8 mouse cellular contexts compared by ENCODE assay signal in genomic region chr7:28811228-28811627, GRCm38 (mm10). TPM values are rescaled to one million over a fixed set of nuclear protein-coding genes. Genes with fewer than 3 reads are reported as not detected.
A peak's percentile ranks its signal among the peaks of the same experiment; 100 is the strongest.
DNase-seq lines count a peak whose midpoint lies in the region; ATAC-seq and TF ChIP-seq lines count a peak whose summit lies in the region.

No protein-coding gene starts in this region.

- peaks cover 1 to 17% of the 10 kb centered on the region in 2 experiments; a peak in 3 of 4 replicates for H3K4me1 ChIP-seq in ES-E14 (ENCODE audit: control insufficient read depth in 2 of 2, insufficient read depth in 2 of 2, low read length in 2 of 2, poor library complexity in 1 of 2)
- H3K4me1 ChIP-seq in forebrain, embryonic 16.5 days (replicated peaks; ENCODE audit: control insufficient read depth, insufficient read depth, low read length): peaks cover 33% of the 10 kb centered on the region
- H3K4me1 ChIP-seq in hindbrain, embryonic 10.5 days (replicated peaks): peaks cover 63% of the 10 kb centered on the region

- peak; percentile 84 for DNase-seq in ES-E14 (ENCODE audit: low read depth, low spot score)
- peak; percentile 94 for DNase-seq in cerebellum, adult 11-12 months
- peak; percentile 93 for DNase-seq in hindbrain, embryonic 10.5 days (ENCODE audit: low spot score)
- DNase-seq in layer of hippocampus, postnatal 10 days (ENCODE audit: low spot score in 2 of 2): peak; percentile 93 to 95
- DNase-seq in lung, postnatal 10 days: peak; percentile 96
- DNase-seq in retina, embryonic 14.5 days (ENCODE audit: low spot score): peak; percentile 95
- DNase-seq in thymus, postnatal 36 days: peak; percentile 95 to 98

- H3K9me3 ChIP-seq in ES-E14 (ENCODE audit: control insufficient read depth, insufficient read depth, low read depth, low read length): no peaks in the 10 kb centered on the region
- no peaks in the 10 kb centered on the region for H3K9me3 ChIP-seq in forebrain, embryonic 16.5 days (ENCODE audit: control insufficient read depth, low read length)
- H3K9me3 ChIP-seq in hindbrain, embryonic 10.5 days: no peaks in the 10 kb centered on the region

- in situ Hi-C loops in ES-E14 (cut with MboI; ENCODE audit: low sequenced_read_pairs in 2 of 2, unreplicated experiment in 2 of 2): no loop called here

- H3K27me3 ChIP-seq in forebrain, embryonic 16.5 days (replicated peaks; ENCODE audit: control insufficient read depth, insufficient read depth, low read length): no peaks in the 10 kb centered on the region
- no peaks in the 10 kb centered on the region for H3K27me3 ChIP-seq in hindbrain, embryonic 10.5 days (ENCODE audit: insufficient read depth, poor library complexity, severe bottlenecking)

- peak overlapping the region; percentile 100 for H3K9ac ChIP-seq in ES-E14 (ENCODE audit: insufficient read depth, low read depth, low read length, poor library complexity, severe bottlenecking)
- H3K9ac ChIP-seq in forebrain, embryonic 16.5 days (replicated peaks; ENCODE audit: low read depth, low read length): peak overlapping the region; percentile 92

- WGBS in forebrain, embryonic 16.5 days: under 1% methylated on average over 39 of the region's 40 CpGs
- under 1% methylated on average over 40 of the region's 40 CpGs for WGBS in hindbrain, embryonic 10.5 days

- peak overlapping the region; percentile 74 to 96 for H3K4me3 ChIP-seq in ES-E14 (ENCODE audit: insufficient read depth in 1 of 2, low read depth in 1 of 2, low read length in 2 of 2, poor library complexity in 1 of 2, severe bottlenecking in 1 of 2)
- peak overlapping the region; percentile 92 for H3K4me3 ChIP-seq in forebrain, embryonic 16.5 days (replicated peaks; ENCODE audit: low read length)
- peak overlapping the region; percentile 87 for H3K4me3 ChIP-seq in hindbrain, embryonic 10.5 days

- peak overlapping the region; percentile 99 for H3K27ac ChIP-seq in ES-E14 (ENCODE audit: insufficient read depth, low read depth, low read length, poor library complexity, severe bottlenecking)
- peak overlapping the region; percentile 98 for H3K27ac ChIP-seq in forebrain, embryonic 16.5 days (ENCODE audit: low read length)
- H3K27ac ChIP-seq in hindbrain, embryonic 10.5 days: peak overlapping the region; percentile 100

- peak; percentile 19 for ATAC-seq in forebrain, embryonic 16.5 days

- H3K36me3 ChIP-seq in ES-E14 (ENCODE audit: control insufficient read depth, insufficient read depth, low read length, poor library complexity, severe bottlenecking): peaks cover 43% of the 10 kb centered on the region
- H3K36me3 ChIP-seq in forebrain, embryonic 16.5 days (ENCODE audit: control insufficient read depth, insufficient read depth): peaks cover 30% of the 10 kb centered on the region
- peaks cover 48% of the 10 kb centered on the region for H3K36me3 ChIP-seq in hindbrain, embryonic 10.5 days

- peak overlapping the region; percentile 94 for H3K4me2 ChIP-seq in forebrain, embryonic 16.5 days (ENCODE audit: low read length)

TF ChIP-seq in ES-E14, 5 proteins besides CTCF, POLR2A, EP300 and RAD21:
- TF ChIP-seq ZNF384 (IDR thresholded peaks at IDR 0.05; ENCODE audit: low read depth, low read length) (peak; percentile 96), ZC3H11A (IDR thresholded peaks at IDR 0.05; ENCODE audit: borderline replicate concordance, low read depth, low read length) (no peak), MAFK (IDR thresholded peaks at IDR 0.05; ENCODE audit: insufficient read depth, low read depth, low read length) (no peak), CHD2 (IDR thresholded peaks at IDR 0.05; ENCODE audit: low read depth, low read length) (no peak), HCFC1 (IDR thresholded peaks at IDR 0.05; ENCODE audit: borderline replicate concordance, insufficient read depth, low read length) (no peak)
TF ChIP-seq in ES-E14: peak in this region for 1.

RNA-seq across cellular contexts. Expression of gene Hnrnpl, which starts 2.9 kb away (rescaled TPM):
- total RNA-seq in ES-E14 (2012; rRNA removed): 464 and 530 TPM in 2 replicates
- polyA plus RNA-seq in forebrain, embryonic 16.5 days (2015; fragmentation: Nextera tagmentation; extraction: Ambion mirVana): 185 and 203 TPM in 2 replicates
- polyA plus RNA-seq in hindbrain, embryonic 10.5 days (2016; fragmentation: Nextera tagmentation; extraction: Ambion mirVana): 312 TPM in 2 replicates
- 100 to 1,000 TPM; 441 to 521 TPM for total RNA-seq in layer of hippocampus, postnatal 10 days (2021)

RNA-seq across cellular contexts. Expression of gene Ech1, which starts 13.8 kb away (rescaled TPM):
- total RNA-seq in ES-E14 (2012; rRNA removed): 64.1 and 75.6 TPM in 2 replicates
- polyA plus RNA-seq in forebrain, embryonic 16.5 days (2015; fragmentation: Nextera tagmentation; extraction: Ambion mirVana): 87.1 and 97.7 TPM in 2 replicates
- 87.9 and 93.3 TPM in 2 replicates for polyA plus RNA-seq in hindbrain, embryonic 10.5 days (2016; fragmentation: Nextera tagmentation; extraction: Ambion mirVana)
- total RNA-seq in layer of hippocampus, postnatal 10 days (2021): 10 to 100 TPM; 49.1 to 50.8 TPM

RNA-seq across cellular contexts. Expression of gene Lgals4, which starts 22.4 kb away (rescaled TPM):
- 5.5 and 9.6 TPM in 2 replicates for total RNA-seq in ES-E14 (2012; rRNA removed)
- 5.2 and 5.7 TPM in 2 replicates for polyA plus RNA-seq in forebrain, embryonic 16.5 days (2015; fragmentation: Nextera tagmentation; extraction: Ambion mirVana)
- polyA plus RNA-seq in hindbrain, embryonic 10.5 days (2016; fragmentation: Nextera tagmentation; extraction: Ambion mirVana): 3.9 and 4.0 TPM in 2 replicates
- 1 to 10 TPM; 2.1 to 2.7 TPM for total RNA-seq in layer of hippocampus, postnatal 10 days (2021)

RNA-seq across cellular contexts. Expression of gene Rinl, which starts 22.5 kb away (rescaled TPM):
- 17.2 and 18.9 TPM in 2 replicates for total RNA-seq in ES-E14 (2012; rRNA removed)
- 1.2 and 1.3 TPM in 2 replicates for polyA plus RNA-seq in forebrain, embryonic 16.5 days (2015; fragmentation: Nextera tagmentation; extraction: Ambion mirVana)
- 4.0 TPM in 2 replicates for polyA plus RNA-seq in hindbrain, embryonic 10.5 days (2016; fragmentation: Nextera tagmentation; extraction: Ambion mirVana)
- 1 to 10 TPM; 1.5 to 2.0 TPM for total RNA-seq in layer of hippocampus, postnatal 10 days (2021)

RNA-seq across cellular contexts. Expression of gene Nfkbib, which starts 43.9 kb away (rescaled TPM):
- total RNA-seq in ES-E14 (2012; rRNA removed): 17.7 and 20.1 TPM in 2 replicates
- polyA plus RNA-seq in forebrain, embryonic 16.5 days (2015; fragmentation: Nextera tagmentation; extraction: Ambion mirVana): 58.8 and 62.1 TPM in 2 replicates
- 56.0 and 61.1 TPM in 2 replicates for polyA plus RNA-seq in hindbrain, embryonic 10.5 days (2016; fragmentation: Nextera tagmentation; extraction: Ambion mirVana)
- 10 to 100 TPM; 32.2 to 35.8 TPM for total RNA-seq in layer of hippocampus, postnatal 10 days (2021)

Comparison
In these comparisons a context has a peak if more than half of its experiments do, and no peak if none do; other contexts are left out.
1. Peak in every context shown above with its lines: DNase-seq, ATAC-seq, H3K4me3 ChIP-seq and H3K27ac ChIP-seq.